ENCODE assay signal across 13 mouse cellular contexts in genomic region chr2:107376891-107377290, GRCm38 (mm10).
"Had no signal": no experiment of that assay in that cellular context is flagged by ENCODE, and none has a peak within 500 bp of the region (broad histone marks: within the 10 kb centered on the region; RNA-seq: fewer than 3 reads in every experiment).

No protein-coding gene starts in this region.

- DNase-seq: kidney, adult 11 months; kidney, adult 8-10 months; kidney, postnatal 10 days; kidney, postnatal 36 days; liver; lung, adult 18-20 months; lung, postnatal 10 days; lung, postnatal 36 days; midbrain, embryonic 14.5 days; right cerebral cortex, postnatal 25 days; spleen, adult 18-20 months; thymus, adult 18-20 months; thymus, postnatal 36 days had no signal
